Mouse (Mus musculus) left cerebral cortex, postnatal 4 days (tissue): ENCODE data around the gene Ndrg2. TPM values are rescaled to one million over a fixed set of nuclear protein-coding genes. Genes with fewer than 3 reads are reported as not detected.
"Not testable (repeated sequence)": the region's sequence is repeated elsewhere in the genome, so short reads cannot be mapped to it uniquely, and the experiment has no call there.

ENCODE experiments used
- DNase-seq: peaks from one replicate; pipeline ENCODE4 v3.0.0-alpha.2; 2022
- intact Hi-C: fragments of 180-260 bp; cut with DNase I; formaldehyde crosslinking; loops from one replicate; pipeline ENCODE4 v1.15.1; 2025
- total RNA-seq, 2 experiments: library from RNA; stranded (reverse); gene quantifications; 2 replicates each; pipeline ENCODE4 v1.2.3; 2021

Ndrg2 gene
- total RNA-seq, 2 experiments from 2014 or later: 172 to 173 TPM

GRCm38 (mm10) chr14:51884031-51884544 is 29.9 kb downstream of the Ndrg2 start:
- intact Hi-C loops: no loop called here
- no peak for DNase-seq

- intact Hi-C loops: no loop called here
- peak; percentile 66 for DNase-seq
Measured at GRCm38 (mm10) chr14:51883527-51884030, 30.4 kb downstream of the Ndrg2 start.

DNA sequence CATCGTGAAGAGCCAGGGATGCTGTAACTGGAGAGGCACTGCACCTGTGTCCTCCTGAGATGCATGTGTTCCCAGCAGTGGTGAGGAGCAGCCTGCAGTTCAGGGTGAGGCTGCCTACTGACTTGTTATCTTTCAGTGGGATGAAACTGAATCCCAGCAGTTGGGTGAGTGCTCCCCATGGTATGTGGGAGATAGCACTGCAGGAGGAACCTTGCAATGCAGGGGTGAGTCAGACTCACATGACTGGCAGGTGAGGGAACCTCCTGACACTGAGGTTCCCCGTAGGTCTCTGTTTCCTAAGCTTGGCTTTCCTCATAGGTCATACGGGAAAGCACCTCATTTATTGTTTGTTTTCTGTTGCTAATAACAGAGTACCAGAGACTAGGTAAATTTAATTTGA is 36.4 kb downstream of the Ndrg2 start:
- intact Hi-C loops: loop anchor here (10.0 kb wide), 1 partner anchor 773 kb away; no protein-coding TSS in a partner anchor

GRCm38 (mm10) chr14:51871741-51872140 is 42.2 kb downstream of the Ndrg2 start:
- intact Hi-C loops: loop anchor here (10.0 kb wide), 1 partner anchor 767 kb away; no protein-coding TSS in a partner anchor
- DNase-seq: no peak

More for the DNA sequence above, 36.4 kb downstream of the Ndrg2 start:
- DNase-seq: no peak

GRCm38 (mm10) chr14:51870756-51871155 is 43.2 kb downstream of the Ndrg2 start:
- intact Hi-C loops: loop anchor here (10.0 kb wide), 1 partner anchor 766 kb away; no protein-coding TSS in a partner anchor
- DNase-seq: no peak

GRCm38 (mm10) chr14:51863603-51864002 is 50.4 kb downstream of the Ndrg2 start:
- intact Hi-C loops: not testable (repeated sequence)
- DNase-seq: peak; percentile 23

DNA sequence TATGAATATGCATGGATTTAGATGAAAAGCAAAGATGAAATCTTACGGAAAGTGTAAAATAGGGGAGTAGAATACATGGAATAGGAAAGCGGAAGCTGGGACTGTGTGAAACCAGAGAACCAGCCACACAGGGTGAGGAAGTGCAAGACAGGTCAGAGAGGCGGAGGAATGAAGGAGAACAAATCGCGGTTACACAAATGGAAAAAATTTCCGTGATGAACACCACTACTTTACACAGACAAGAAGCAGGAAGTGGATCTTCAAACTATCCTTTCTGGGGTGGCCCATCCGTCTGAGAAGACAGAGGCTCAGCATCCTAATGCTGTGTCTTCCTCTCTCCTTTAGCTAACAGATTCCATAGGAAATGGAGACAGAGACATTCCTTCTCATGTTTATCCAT is 58.7 kb downstream of the Ndrg2 start:
- intact Hi-C loops: not testable (repeated sequence)

More for the DNA sequence above, 58.7 kb downstream of the Ndrg2 start:
- not testable (repeated sequence) for DNase-seq

Other genes starting within 250 kb of the Ndrg2 start
- not detected for gene Gm17079, start 218.7 kb downstream of the Ndrg2 start, total RNA-seq
- not detected for gene Gm5800, start 197.0 kb downstream of the Ndrg2 start, total RNA-seq
- gene Ang4, start 140.6 kb downstream of the Ndrg2 start, total RNA-seq: not detected
- not detected for gene AY358078, start 114.1 kb downstream of the Ndrg2 start, total RNA-seq
- gene Ear6, start 60.5 kb downstream of the Ndrg2 start, total RNA-seq: not detected
- 10 to 100 TPM; 50.3 to 63.4 TPM for gene Mettl17, start 29.3 kb downstream of the Ndrg2 start, total RNA-seq
- 1 to 10 TPM; 4.8 to 5.4 TPM for gene Slc39a2, start 21.3 kb downstream of the Ndrg2 start, total RNA-seq
- gene Tppp2, start 4.3 kb upstream of the Ndrg2 start, total RNA-seq: not detected
- gene Rnase13, start 8.6 kb upstream of the Ndrg2 start, total RNA-seq: not detected
- gene Arhgef40, start 70.6 kb upstream of the Ndrg2 start, total RNA-seq: 10 to 100 TPM; 59.8 to 68.1 TPM
- gene Tmem253, start 101.5 kb upstream of the Ndrg2 start, total RNA-seq: under 1 TPM in 1 of 2 experiments, not detected in 1; 0.38 TPM
- 10 to 100 TPM; 32.3 to 36.7 TPM for gene Zfp219, start 106.6 kb upstream of the Ndrg2 start, total RNA-seq
- not detected for gene Olfr221, start 128.3 kb upstream of the Ndrg2 start, total RNA-seq
- 100 to 1,000 TPM; 220 to 223 TPM for gene Hnrnpc, start 189.9 kb upstream of the Ndrg2 start, total RNA-seq
- gene Rpgrip1, start 196.5 kb upstream of the Ndrg2 start, total RNA-seq: 1 to 10 TPM; 2.3 to 2.5 TPM